Mouse (Mus musculus): ENCODE measurements around the gene Dgkd.

Gene Dgkd

GRCm38 (mm10) chr1:87880856-87881255, 27.8 kb downstream of the Dgkd start:
- in situ Hi-C loops (cut with MseI, MboI): no loop called here

- in situ Hi-C loops (cut with MseI, MboI): no loop called here
These were observed 28.6 kb downstream of the Dgkd start for GRCm38 (mm10) chr1:87881726-87882125.

- in situ Hi-C loops (cut with MseI, MboI): no loop called here
These were observed 29.5 kb downstream of the Dgkd start for GRCm38 (mm10) chr1:87882554-87882953.

- in situ Hi-C loops (cut with MseI, MboI): no loop called here
These were observed 37.9 kb downstream of the Dgkd start for GRCm38 (mm10) chr1:87890960-87891359.

GRCm38 (mm10) chr1:87891634-87892033, 38.5 kb downstream of the Dgkd start:
- in situ Hi-C loops (cut with MseI, MboI): no loop called here

GRCm38 (mm10) chr1:87892499-87892898, 39.4 kb downstream of the Dgkd start:
- in situ Hi-C loops (cut with MseI, MboI): no loop called here

GRCm38 (mm10) chr1:87893414-87893813, 40.3 kb downstream of the Dgkd start:
- in situ Hi-C loops (cut with MseI, MboI): no loop called here

- in situ Hi-C loops (cut with MseI, MboI): no loop called here
These were observed 43.8 kb downstream of the Dgkd start for GRCm38 (mm10) chr1:87896921-87897320.

GRCm38 (mm10) chr1:87899701-87900100, 46.6 kb downstream of the Dgkd start:
- in situ Hi-C loops (cut with MseI, MboI): no loop called here

GRCm38 (mm10) chr1:87900979-87901378, 47.9 kb downstream of the Dgkd start:
- in situ Hi-C loops (cut with MseI, MboI): no loop called here

GRCm38 (mm10) chr1:87902186-87902585, 49.1 kb downstream of the Dgkd start:
- in situ Hi-C loops (cut with MseI, MboI): no loop called here

GRCm38 (mm10) chr1:87906361-87906956, 53.4 kb downstream of the Dgkd start:
- in situ Hi-C loops (cut with MseI, MboI): no loop called here

- in situ Hi-C loops (cut with MseI, MboI): no loop called here
These were observed 54.9 kb downstream of the Dgkd start for GRCm38 (mm10) chr1:87908006-87908405.

- in situ Hi-C loops (cut with MseI, MboI): no loop called here
These were observed 55.6 kb downstream of the Dgkd start for GRCm38 (mm10) chr1:87908736-87909135.

GRCm38 (mm10) chr1:87909565-87909964, 56.5 kb downstream of the Dgkd start:
- in situ Hi-C loops (cut with MseI, MboI): no loop called here

GRCm38 (mm10) chr1:87910428-87910827, 57.3 kb downstream of the Dgkd start:
- in situ Hi-C loops (cut with MseI, MboI): no loop called here

GRCm38 (mm10) chr1:87913356-87913755, 60.3 kb downstream of the Dgkd start:
- in situ Hi-C loops (cut with MseI, MboI): no loop called here

GRCm38 (mm10) chr1:87917361-87917760, 64.3 kb downstream of the Dgkd start:
- in situ Hi-C loops (cut with MseI, MboI): no loop called here

GRCm38 (mm10) chr1:87918061-87918460, 65.0 kb downstream of the Dgkd start:
- in situ Hi-C loops (cut with MseI, MboI): no loop called here

GRCm38 (mm10) chr1:87920056-87920614, 67.0 kb downstream of the Dgkd start:
- in situ Hi-C loops (cut with MseI, MboI): no loop called here

- in situ Hi-C loops (cut with MseI, MboI): no loop called here
These were observed 69.6 kb downstream of the Dgkd start for GRCm38 (mm10) chr1:87922666-87923065.

GRCm38 (mm10) chr1:87924888-87925287, 71.8 kb downstream of the Dgkd start:
- in situ Hi-C loops (cut with MseI, MboI): no loop called here

- in situ Hi-C loops (cut with MseI, MboI): no loop called here
These were observed 76.6 kb downstream of the Dgkd start for GRCm38 (mm10) chr1:87929730-87930129.

GRCm38 (mm10) chr1:87933051-87933450, 80.0 kb downstream of the Dgkd start:
- in situ Hi-C loops (cut with MseI, MboI): no loop called here

Measured in mouse trophoblast stem cell (cell line).